Mouse (Mus musculus) forebrain, embryonic 15.5 days (tissue): ENCODE results near the gene Pdx1. TPM values are rescaled to one million over a fixed set of nuclear protein-coding genes. Genes with fewer than 3 reads are reported as not detected.

Experiments
- ATAC-seq: fragments of 200-750 bp; cut with Nextera tagmentation; replicated peaks from 2 replicates; pipeline ENCODE4 v1.8.0; 2017; ENCODE audit warnings: mild to moderate bottlenecking, moderate TSS enrichment, moderate library complexity
- H3K27ac ChIP-seq: fragments of 300-500 bp; sonication (generic); replicated peaks from 2 replicates; pipeline ENCODE4 v1.5.1; 2015; ENCODE audit warnings: mild to moderate bottlenecking, inconsistent platforms
- H3K27me3 ChIP-seq: fragments of 300-500 bp; sonication (generic); 2 replicates; pipeline ENCODE4 v1.6.1; 2015; ENCODE audit warnings: inconsistent platforms
- H3K36me3 ChIP-seq: fragments of 300-500 bp; sonication (generic); 2 replicates; pipeline ENCODE4 v1.6.1; 2015; ENCODE audit warnings: mild to moderate bottlenecking, inconsistent platforms
- H3K4me1 ChIP-seq: fragments of 300-500 bp; sonication (generic); 2 replicates; pipeline ENCODE4 v1.6.1; 2015; ENCODE audit warnings: inconsistent platforms
- H3K4me2 ChIP-seq: fragments of 300-500 bp; sonication (generic); replicated peaks from 2 replicates; pipeline ENCODE4 v1.6.1; 2015; ENCODE audit warnings: mild to moderate bottlenecking, inconsistent platforms
- H3K4me3 ChIP-seq: fragments of 300-500 bp; sonication (generic); 2 replicates; pipeline ENCODE4 v1.5.1; 2015; ENCODE audit warnings: mild to moderate bottlenecking, inconsistent platforms
- H3K9ac ChIP-seq: fragments of 300-500 bp; sonication (generic); replicated peaks from 2 replicates; pipeline ENCODE4 v1.6.1; 2015; ENCODE audit warnings: mild to moderate bottlenecking, inconsistent platforms
- H3K9me3 ChIP-seq: fragments of 300-500 bp; sonication (generic); 2 replicates; pipeline ENCODE4 v1.6.1; 2016; ENCODE audit warnings: inconsistent platforms
- WGBS: fragments of 180-500 bp; shearing (Covaris S2); methylation state at CpG from one replicate; pipeline ENCODE4 v1.1.7; 2015; ENCODE audit warnings: mixed read lengths; 5-methylcytosine and 5-hydroxymethylcytosine counted together
- polyA plus RNA-seq: library from polyadenylated mRNA; unstranded; fragments of >200 nt; fragmentation: Nextera tagmentation; extraction: Ambion mirVana; gene quantifications from 2 replicates; pipeline ENCODE4 v1.2.1, GENCODE M21; 2015

Pdx1 gene
- polyA plus RNA-seq, 1 experiment from 2014 or later, result not detected

- H3K4me3 ChIP-seq, result no peak overlapping the region
- WGBS, result under 1% methylated on average over 57 of the region's 58 CpGs
These were observed 36.3 kb downstream of the Pdx1 start for GRCm38 (mm10) chr5:147305856-147306637.

GRCm38 (mm10) chr5:147306638-147307397 lies 37.1 kb downstream of the Pdx1 start, which contains the start of gene Cdx2:
TSS of gene Cdx2 (minus strand) at chr5:147307270.
- WGBS, result under 1% methylated on average over 55 of the region's 63 CpGs
- Histone ChIP-seq H3K4me2 (no peak within 1 kb of the TSS), H3K4me1 (peaks cover 17% of the 10 kb centered on the region), H3K27ac (no peak within 1 kb of the TSS), H3K4me3 (no peak within 1 kb of the TSS), H3K27me3 (peaks cover 99% of the 10 kb centered on the region), H3K36me3 (no peaks in the 10 kb centered on the region), H3K9me3 (no peaks in the 10 kb centered on the region), H3K9ac (no peak within 1 kb of the TSS)
- ATAC-seq, result no peak

More at GRCm38 (mm10) chr5:147305856-147306637, 36.3 kb downstream of the Pdx1 start:
- peaks cover 17% of the 10 kb centered on the region for H3K4me1 ChIP-seq
- no peak overlapping the region for H3K4me2 ChIP-seq
- no peaks in the 10 kb centered on the region for H3K9me3 ChIP-seq
- no peak for ATAC-seq
- H3K27ac ChIP-seq, result no peak overlapping the region
- H3K27me3 ChIP-seq, result peaks cover 99% of the 10 kb centered on the region
- no peak overlapping the region for H3K9ac ChIP-seq
- H3K36me3 ChIP-seq, result no peaks in the 10 kb centered on the region

GRCm38 (mm10) chr5:147307398-147307785 lies 37.6 kb downstream of the Pdx1 start:
- no peak overlapping the region for H3K27ac ChIP-seq
- H3K36me3 ChIP-seq, result no peaks in the 10 kb centered on the region
- no peak overlapping the region for H3K4me3 ChIP-seq
- H3K4me1 ChIP-seq, result peaks cover 17% of the 10 kb centered on the region
- H3K9ac ChIP-seq, result no peak overlapping the region
- H3K4me2 ChIP-seq, result no peak overlapping the region
- no peak for ATAC-seq
- no peaks in the 10 kb centered on the region for H3K9me3 ChIP-seq
- H3K27me3 ChIP-seq, result peaks cover 99% of the 10 kb centered on the region
- WGBS, result 2% methylated on average over 12 of the region's 12 CpGs

GRCm38 (mm10) chr5:147308451-147308850 lies 38.7 kb downstream of the Pdx1 start:
- Histone ChIP-seq H3K9ac (no peak overlapping the region), H3K27ac (no peak overlapping the region), H3K36me3 (no peaks in the 10 kb centered on the region), H3K9me3 (no peaks in the 10 kb centered on the region), H3K4me3 (no peak overlapping the region), H3K4me2 (no peak overlapping the region), H3K4me1 (peaks cover 17% of the 10 kb centered on the region), H3K27me3 (peaks cover 98% of the 10 kb centered on the region)
- no peak for ATAC-seq
- WGBS, result 3% methylated on average over 9 of the region's 9 CpGs

- no peak for ATAC-seq
- peaks cover 11% of the 10 kb centered on the region for H3K4me1 ChIP-seq
- H3K9ac ChIP-seq, result no peak overlapping the region
- H3K4me2 ChIP-seq, result no peak overlapping the region
- H3K27ac ChIP-seq, result no peak overlapping the region
- WGBS, result 0% methylated on average over 2 of the region's 2 CpGs
- H3K4me3 ChIP-seq, result no peak overlapping the region
- no peaks in the 10 kb centered on the region for H3K36me3 ChIP-seq
- peaks cover 98% of the 10 kb centered on the region for H3K27me3 ChIP-seq
- no peaks in the 10 kb centered on the region for H3K9me3 ChIP-seq
These were observed 40.0 kb downstream of the Pdx1 start for GRCm38 (mm10) chr5:147309786-147310185.

- H3K27ac ChIP-seq, result no peak overlapping the region
- peaks cover 98% of the 10 kb centered on the region for H3K27me3 ChIP-seq
- H3K4me2 ChIP-seq, result no peak overlapping the region
- peaks cover 5% of the 10 kb centered on the region for H3K4me1 ChIP-seq
- no peaks in the 10 kb centered on the region for H3K9me3 ChIP-seq
- 1% methylated on average over 27 of the region's 27 CpGs for whole genome bisulfite sequencing
- H3K4me3 ChIP-seq, result no peak overlapping the region
- H3K36me3 ChIP-seq, result no peaks in the 10 kb centered on the region
- no peak for ATAC-seq
- no peak overlapping the region for H3K9ac ChIP-seq
These were observed 43.3 kb downstream of the Pdx1 start for GRCm38 (mm10) chr5:147312830-147313685.

GRCm38 (mm10) chr5:147314646-147315431 lies 45.1 kb downstream of the Pdx1 start:
- Histone ChIP-seq H3K4me1 (peaks cover 5% of the 10 kb centered on the region), H3K27ac (no peak overlapping the region), H3K27me3 (peaks cover 93% of the 10 kb centered on the region), H3K9ac (no peak overlapping the region), H3K9me3 (no peaks in the 10 kb centered on the region), H3K36me3 (no peaks in the 10 kb centered on the region), H3K4me3 (no peak overlapping the region), H3K4me2 (no peak overlapping the region)
- WGBS, result under 1% methylated on average over 39 of the region's 39 CpGs
- no peak for ATAC-seq

- no peaks in the 10 kb centered on the region for H3K36me3 ChIP-seq
- WGBS, result under 1% methylated on average over 25 of the region's 25 CpGs
- no peak overlapping the region for H3K4me3 ChIP-seq
- H3K4me1 ChIP-seq, result peaks cover 5% of the 10 kb centered on the region
- no peaks in the 10 kb centered on the region for H3K9me3 ChIP-seq
- no peak overlapping the region for H3K27ac ChIP-seq
- no peak for ATAC-seq
- no peak overlapping the region for H3K4me2 ChIP-seq
- H3K9ac ChIP-seq, result no peak overlapping the region
- H3K27me3 ChIP-seq, result peaks cover 93% of the 10 kb centered on the region
These were observed 45.8 kb downstream of the Pdx1 start for GRCm38 (mm10) chr5:147315432-147316075.

GRCm38 (mm10) chr5:147317321-147317720 lies 47.6 kb downstream of the Pdx1 start:
- WGBS, result 5% methylated on average over 7 of the region's 7 CpGs

GRCm38 (mm10) chr5:147317991-147318390 lies 48.2 kb downstream of the Pdx1 start:
- no peak overlapping the region for H3K4me2 ChIP-seq
- 16% methylated on average over 7 of the region's 7 CpGs for WGBS
- H3K4me1 ChIP-seq, result peaks cover 5% of the 10 kb centered on the region
- H3K9me3 ChIP-seq, result no peaks in the 10 kb centered on the region
- H3K4me3 ChIP-seq, result no peak overlapping the region
- no peaks in the 10 kb centered on the region for H3K36me3 ChIP-seq
- H3K27ac ChIP-seq, result no peak overlapping the region
- no peak overlapping the region for H3K9ac ChIP-seq
- H3K27me3 ChIP-seq, result peaks cover 87% of the 10 kb centered on the region
- ATAC-seq, result no peak

More at GRCm38 (mm10) chr5:147317321-147317720, 47.6 kb downstream of the Pdx1 start:
- Histone ChIP-seq H3K27ac (no peak overlapping the region), H3K4me3 (no peak overlapping the region), H3K4me2 (no peak overlapping the region), H3K36me3 (no peaks in the 10 kb centered on the region), H3K4me1 (peaks cover 5% of the 10 kb centered on the region), H3K9me3 (no peaks in the 10 kb centered on the region), H3K9ac (no peak overlapping the region), H3K27me3 (peaks cover 88% of the 10 kb centered on the region)
- no peak for ATAC-seq

GRCm38 (mm10) chr5:147319653-147320052 lies 49.9 kb downstream of the Pdx1 start:
- Histone ChIP-seq H3K36me3 (no peaks in the 10 kb centered on the region), H3K4me2 (no peak overlapping the region), H3K27ac (no peak overlapping the region), H3K4me1 (peaks cover 5% of the 10 kb centered on the region), H3K9ac (no peak overlapping the region), H3K4me3 (no peak overlapping the region), H3K27me3 (peaks cover 75% of the 10 kb centered on the region), H3K9me3 (no peaks in the 10 kb centered on the region)
- ATAC-seq, result peak; percentile 62; the same call in 1 of the 2 replicates
